Mouse (Mus musculus) cerebral cortex, adult 2 months (tissue): ENCODE data around the gene Angptl7.

Experiments
- WGBS: fragments of 180-500 bp; shearing (Covaris S2); methylation state at CpG from one replicate; pipeline ENCODE4 v1.1.7; 2018; 5-methylcytosine and 5-hydroxymethylcytosine counted together

Gene Angptl7

DNA sequence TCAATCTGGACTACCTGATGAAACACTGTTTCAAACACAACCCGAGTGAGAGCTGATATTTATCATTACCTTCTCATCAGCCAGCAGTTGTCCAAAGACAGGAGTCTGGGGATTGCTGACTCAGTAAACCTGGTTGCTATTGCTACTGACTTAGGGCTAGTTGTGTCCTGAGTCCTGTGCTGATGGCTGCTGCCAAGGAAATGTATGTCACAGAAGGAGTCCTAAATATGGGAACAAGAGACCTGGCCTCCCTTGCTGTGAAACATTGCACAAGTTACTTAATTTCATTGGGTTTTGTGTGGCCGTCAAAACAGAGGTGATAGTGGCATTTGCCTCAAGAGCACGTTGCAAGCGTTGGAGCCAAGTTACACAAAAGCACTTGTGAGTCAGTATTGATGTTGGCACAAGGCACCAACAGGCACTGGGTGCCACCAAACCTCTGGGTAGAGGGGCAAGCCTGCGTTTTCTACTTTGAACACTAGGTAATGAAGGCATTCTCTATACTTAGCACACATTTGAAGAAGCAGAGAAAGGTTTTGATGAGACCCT, 44.7 kb downstream of the Angptl7 start:
- WGBS = 82% methylated on average over 5 of the region's 5 CpGs

DNA sequence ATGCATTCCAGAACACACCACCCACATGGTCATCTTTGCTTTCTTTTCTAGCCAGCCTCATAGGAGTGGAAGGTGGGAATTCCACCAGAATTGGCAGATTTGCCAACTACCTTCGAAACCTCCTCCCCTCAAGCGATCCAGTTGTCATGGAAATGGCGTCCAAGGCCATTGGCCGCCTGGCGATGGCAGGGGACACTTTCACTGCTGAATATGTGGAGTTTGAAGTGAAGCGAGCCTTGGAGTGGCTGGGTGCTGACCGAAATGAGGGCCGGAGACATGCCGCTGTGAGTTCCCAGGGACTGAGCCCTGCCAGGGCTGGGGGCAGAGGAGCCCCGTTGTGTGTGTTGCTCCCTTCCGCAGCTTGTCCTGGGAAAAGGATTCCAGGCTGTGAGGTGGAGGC, 46.6 kb downstream of the Angptl7 start:
- WGBS = 89% methylated on average over 11 of the region's 11 CpGs

DNA sequence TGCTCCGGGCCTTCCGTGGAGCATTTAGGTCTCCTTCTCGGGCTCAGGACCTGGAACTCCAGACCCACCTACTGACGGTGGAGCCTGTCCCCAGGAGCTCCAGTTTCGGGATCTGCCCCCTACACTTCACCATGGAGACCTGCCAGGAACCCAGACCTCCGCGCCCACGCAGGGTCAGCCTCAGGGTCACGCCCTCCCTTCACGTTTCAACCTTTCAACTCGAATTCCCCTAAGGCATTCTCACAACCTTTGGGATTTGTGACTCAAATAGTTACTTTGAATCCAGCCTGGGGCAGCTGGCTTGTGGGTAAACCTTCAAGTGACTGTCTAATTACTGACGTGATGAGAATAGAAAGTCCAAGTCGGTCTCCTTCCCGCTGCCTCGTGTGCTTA, 51.4 kb downstream of the Angptl7 start:
- under 1% methylated on average over 15 of the region's 15 CpGs for WGBS

DNA sequence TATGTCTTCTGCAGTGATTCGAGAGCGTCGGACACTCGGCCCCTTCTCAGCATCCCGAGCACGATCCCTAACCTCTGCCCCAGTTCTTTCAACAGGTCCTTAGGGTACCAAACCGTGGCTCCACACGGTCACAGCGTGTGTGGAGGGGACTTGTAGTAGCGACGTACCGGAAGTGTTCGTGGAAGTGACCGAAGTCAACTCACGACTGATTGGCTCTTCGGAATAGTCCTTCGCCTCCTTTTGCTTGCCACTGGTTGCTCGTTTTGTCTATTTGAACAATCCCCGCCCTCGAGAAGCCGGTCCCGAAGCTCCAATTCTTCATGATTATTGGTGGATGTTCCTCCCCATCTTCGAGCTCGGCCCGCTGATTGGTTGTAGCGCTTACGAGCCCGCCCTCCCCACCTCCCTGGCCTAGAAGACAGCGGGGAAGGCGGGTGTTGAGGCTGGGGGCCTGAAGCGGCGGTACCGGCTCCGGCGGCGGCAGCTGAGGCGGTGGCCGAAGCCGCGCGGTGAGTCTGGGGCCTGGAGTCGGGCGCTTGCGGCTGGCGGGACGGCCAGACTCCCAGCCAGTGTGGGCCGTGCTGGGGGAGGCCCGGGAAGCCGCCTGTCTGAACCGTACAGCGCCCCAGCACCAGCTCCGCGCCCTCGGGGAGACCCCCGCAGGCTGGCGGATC, 51.9 kb downstream of the Angptl7 start, which contains the start of gene Mtor:
Mtor (plus strand) TSS at position 433 of the 674 bp plus-strand sequence.
- under 1% methylated on average over 56 of the region's 56 CpGs for WGBS
